Mouse (Mus musculus) G1E (cell line): ENCODE data around the gene Vps13d. TPM values are rescaled to one million over a fixed set of nuclear protein-coding genes. Genes with fewer than 3 reads are reported as not detected.

Experiments
- ATAC-seq: 2 replicates; pipeline ENCODE4 v1.8.0; 2016; ENCODE audit warnings: mild to moderate bottlenecking; ENCODE audit not compliant: insufficient number of reproducible peaks, poor library complexity, low FRiP score, severe bottlenecking; ENCODE audit errors: extremely low read depth
- DNase-seq: peaks from one replicate; pipeline ENCODE4 v3.0.0; 2012; ENCODE audit warnings: low spot score
- H3K27me3 ChIP-seq: 2 replicates; pipeline ENCODE4 v1.6.1; 2012; ENCODE audit warnings: mild to moderate bottlenecking, low read length, inconsistent platforms; ENCODE audit not compliant: insufficient read depth
- H3K36me3 ChIP-seq: replicated peaks from 2 replicates; pipeline ENCODE3; 2012; ENCODE audit warnings: mild to moderate bottlenecking, inconsistent platforms
- H3K4me1 ChIP-seq: 2 replicates; pipeline ENCODE4 v1.6.1; 2012; ENCODE audit warnings: low read depth, low read length, inconsistent platforms, mixed read lengths; ENCODE audit not compliant: insufficient read depth
- H3K4me3 ChIP-seq: 2 replicates; pipeline ENCODE4 v1.5.1; 2012; ENCODE audit warnings: low read depth, mild to moderate bottlenecking, inconsistent platforms, low read length, moderate library complexity, mixed read lengths
- H3K9me3 ChIP-seq: replicated peaks from 2 replicates; pipeline ENCODE4 v1.6.1; 2012; ENCODE audit warnings: inconsistent platforms
- CTCF ChIP-seq: IDR thresholded peaks from 2 replicates; pipeline ENCODE4 v1.5.1; 2012; ENCODE audit warnings: low read depth, low read length, inconsistent platforms, mixed read lengths
- GATA1 ChIP-seq: IDR thresholded peaks from 2 replicates; pipeline ENCODE4 v1.6.1; 2012; ENCODE audit warnings: borderline replicate concordance, low read length, inconsistent platforms, mixed read lengths
- GATA2 ChIP-seq: IDR thresholded peaks from 2 replicates; pipeline ENCODE4 v1.6.1; 2012; ENCODE audit warnings: low read depth, low read length, inconsistent platforms, borderline replicate concordance
- POLR2AphosphoS5 ChIP-seq: IDR thresholded peaks from 2 replicates; pipeline ENCODE4 v1.6.1; 2012; ENCODE audit warnings: low read depth, low read length, inconsistent platforms; ENCODE audit not compliant: insufficient replicate concordance
- TAL1 ChIP-seq: conservative IDR thresholded peaks from 2 replicates; pipeline ENCODE4 v1.6.1; 2012; ENCODE audit warnings: low read depth, low read length, inconsistent platforms, mixed read lengths
- polyA plus RNA-seq: library from polyadenylated mRNA; stranded (reverse); fragments of >175 nt; gene quantifications from 2 replicates; pipeline ENCODE4 v1.2.3, GENCODE M21; 2012
- total RNA-seq, 2 experiments: library from RNA; stranded (forward) in 1 of 2; stranded (reverse) in 1 of 2; fragments of 200-1000 nt in 1 of 2; fragments of >200 nt in 1 of 2; fragmentation: Nextera tagmentation in 1 of 2; gene quantifications; 2 replicates each; pipeline ENCODE4 v1.2.3; 2014 to 2017

Vps13d gene
- total and polyA plus RNA-seq, 3 experiments = 7.7 to 38.8 (median 34.7) TPM

DNA sequence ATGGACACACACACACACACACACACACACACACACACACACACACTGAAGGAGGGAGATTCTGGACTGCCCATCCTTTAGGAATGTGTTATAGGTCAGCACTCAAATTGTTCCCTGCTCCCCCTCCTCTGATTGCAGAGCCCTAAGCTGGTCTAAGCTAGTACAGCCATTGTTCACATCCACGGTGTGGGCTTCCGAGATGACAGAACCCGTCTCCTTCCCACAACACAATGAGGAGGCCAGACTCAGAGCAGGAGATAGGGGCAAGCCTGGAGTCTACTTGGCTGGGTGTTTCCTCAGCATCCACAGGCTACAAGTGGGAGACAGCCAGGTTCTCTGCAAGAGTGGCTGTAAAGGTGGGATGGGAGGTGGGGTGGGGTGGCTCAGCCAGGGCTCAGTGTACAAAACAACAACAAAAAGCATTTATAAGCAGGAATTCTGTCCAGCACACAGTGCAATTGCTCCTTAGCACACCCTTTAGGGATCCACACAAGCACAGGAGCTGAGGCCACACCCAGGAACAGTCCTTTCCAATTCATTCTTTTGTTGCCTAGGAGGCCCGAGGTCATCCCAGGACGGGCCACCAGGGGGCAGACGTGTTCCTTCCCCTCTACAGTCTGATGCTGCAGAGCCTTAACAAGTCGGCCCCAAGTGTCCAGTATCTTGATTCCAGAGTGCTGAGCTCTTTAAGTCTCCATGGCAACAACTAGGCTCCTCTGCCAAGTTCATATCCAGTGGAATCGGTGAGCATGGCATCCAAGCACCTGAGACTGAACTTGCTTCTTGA is 19.4 kb upstream of the Vps13d start:
- Histone ChIP-seq H3K4me1 (no peaks in the 10 kb centered on the region), H3K27me3 (no peaks in the 10 kb centered on the region), H3K9me3 (peaks cover 10% of the 10 kb centered on the region), H3K36me3 (no peaks in the 10 kb centered on the region), H3K4me3 (no peak overlapping the region)
- peak; percentile 52 for TF ChIP-seq CTCF
- TF ChIP-seq POLR2AphosphoS5 = no peak
- DNase-seq (peak; percentile 13), ATAC-seq (peak; percentile 65)

DNA sequence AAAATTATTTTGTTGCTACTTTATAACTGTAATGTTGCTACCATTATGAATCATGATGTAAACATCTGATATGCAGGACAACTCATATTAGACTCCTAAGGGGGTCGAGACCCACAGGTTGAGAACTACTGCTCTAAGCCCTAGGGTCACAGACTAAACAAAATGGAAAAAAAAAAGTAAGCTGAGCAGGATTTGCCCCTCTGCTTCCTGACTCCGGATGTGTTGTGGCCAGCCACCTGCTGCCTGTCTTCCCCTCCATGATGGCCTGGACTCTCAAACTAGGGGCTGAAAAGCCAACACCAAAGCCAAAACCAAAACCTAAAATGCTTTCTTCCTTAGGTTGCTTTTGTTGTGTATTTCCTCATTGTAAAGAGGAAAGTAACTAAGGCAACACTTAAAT is 16.3 kb upstream of the Vps13d start:
- Histone ChIP-seq H3K4me1 (no peaks in the 10 kb centered on the region), H3K9me3 (peaks cover 5% of the 10 kb centered on the region), H3K4me3 (no peak overlapping the region), H3K27me3 (no peaks in the 10 kb centered on the region), H3K36me3 (no peaks in the 10 kb centered on the region)
- ATAC-seq (no peak), DNase-seq (no peak)
- TF ChIP-seq POLR2AphosphoS5 (no peak), GATA1 (no peak), CTCF (no peak), TAL1 (no peak), GATA2 (no peak)

DNA sequence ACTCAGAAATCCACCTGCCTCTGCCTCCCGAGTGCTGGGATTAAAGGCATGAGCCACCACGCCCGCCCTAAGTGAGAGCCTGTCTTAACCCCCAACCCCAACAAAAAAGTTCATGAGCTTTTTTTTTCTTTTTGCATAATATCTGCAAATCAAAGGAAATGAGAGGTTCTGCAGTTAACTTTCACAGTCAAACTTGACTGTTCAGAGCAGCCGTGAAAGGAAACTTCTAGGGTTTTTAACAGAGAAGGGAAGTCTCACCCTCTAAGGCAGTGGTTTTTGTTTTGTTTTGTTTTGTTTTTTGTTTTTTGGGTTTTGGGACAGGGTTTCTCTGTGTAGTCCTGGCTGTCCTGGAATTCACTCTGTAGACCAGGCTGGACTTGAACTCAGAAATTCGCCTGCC is 15.8 kb upstream of the Vps13d start:
- DNase-seq (no peak), ATAC-seq (no peak)
- Histone ChIP-seq H3K9me3 (0 out of 2 replicates have a peak, but pooled peaks cover under 1% of the 10 kb centered on the region), H3K4me1 (no peaks in the 10 kb centered on the region), H3K4me3 (no peak overlapping the region), H3K36me3 (no peaks in the 10 kb centered on the region), H3K27me3 (no peaks in the 10 kb centered on the region)
- no peak for TF ChIP-seq CTCF
- no peak for TF ChIP-seq TAL1
- TF ChIP-seq POLR2AphosphoS5 = no peak
- TF ChIP-seq GATA2 = no peak
- TF ChIP-seq GATA1 = no peak

DNA sequence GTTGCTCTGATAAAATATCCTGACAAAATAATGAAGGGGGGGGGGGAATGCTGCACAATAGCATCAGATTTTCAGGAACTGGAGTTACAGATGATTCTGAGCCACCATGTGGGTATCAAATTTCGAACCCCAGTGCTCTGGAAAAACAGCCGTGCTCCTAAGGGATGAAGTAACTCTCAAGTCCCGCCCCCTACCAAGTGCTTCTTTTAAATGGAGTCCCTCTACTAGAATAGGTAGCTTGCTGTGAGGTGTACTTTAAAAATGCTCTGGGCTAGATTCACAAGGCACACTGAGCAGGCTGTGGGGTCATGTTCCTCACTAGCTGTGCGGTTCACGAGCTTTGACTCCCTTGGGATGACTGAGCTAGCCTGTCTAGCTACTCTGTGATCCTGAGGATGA is 14.9 kb upstream of the Vps13d start:
- Histone ChIP-seq H3K4me3 (no peak overlapping the region), H3K27me3 (no peaks in the 10 kb centered on the region), H3K9me3 (no peaks in the 10 kb centered on the region), H3K36me3 (no peaks in the 10 kb centered on the region), H3K4me1 (no peaks in the 10 kb centered on the region)
- DNase-seq (no peak), ATAC-seq (no peak)
- TF ChIP-seq POLR2AphosphoS5 (no peak), CTCF (no peak), GATA1 (no peak), TAL1 (no peak), GATA2 (no peak)

DNA sequence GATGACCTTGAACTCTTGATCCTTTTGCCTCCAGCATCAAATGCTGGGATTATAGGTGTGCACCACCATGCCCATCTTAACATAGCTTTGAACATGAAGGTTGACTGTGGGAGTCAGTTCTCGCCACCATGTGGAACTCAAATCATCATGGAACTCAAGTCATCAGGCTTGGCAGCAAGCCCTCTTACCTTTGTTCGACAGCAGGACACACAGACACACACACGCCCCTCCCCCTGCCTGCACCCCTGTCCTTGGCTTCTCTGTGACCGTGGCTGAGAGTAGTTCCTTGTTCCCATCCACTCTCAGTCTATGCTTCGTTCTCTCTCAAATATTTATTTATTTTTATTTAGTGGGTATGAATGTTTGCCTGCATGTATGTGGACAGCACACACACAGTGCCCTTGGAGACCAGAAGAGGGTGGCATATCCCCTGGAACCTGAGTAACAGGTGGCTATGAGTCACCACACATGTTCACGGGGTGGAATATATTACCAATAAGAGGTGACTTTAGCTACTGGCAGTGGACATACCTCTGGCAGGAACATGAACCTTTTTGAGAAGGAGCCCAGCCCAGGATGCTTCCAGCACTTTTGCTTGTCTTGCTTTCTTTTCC is 14.4 kb upstream of the Vps13d start:
- Histone ChIP-seq H3K36me3 (no peaks in the 10 kb centered on the region), H3K27me3 (no peaks in the 10 kb centered on the region), H3K4me3 (no peak overlapping the region), H3K9me3 (no peaks in the 10 kb centered on the region), H3K4me1 (no peaks in the 10 kb centered on the region)
- DNase-seq (no peak), ATAC-seq (no peak)
- TF ChIP-seq CTCF (no peak), GATA1 (no peak)

DNA sequence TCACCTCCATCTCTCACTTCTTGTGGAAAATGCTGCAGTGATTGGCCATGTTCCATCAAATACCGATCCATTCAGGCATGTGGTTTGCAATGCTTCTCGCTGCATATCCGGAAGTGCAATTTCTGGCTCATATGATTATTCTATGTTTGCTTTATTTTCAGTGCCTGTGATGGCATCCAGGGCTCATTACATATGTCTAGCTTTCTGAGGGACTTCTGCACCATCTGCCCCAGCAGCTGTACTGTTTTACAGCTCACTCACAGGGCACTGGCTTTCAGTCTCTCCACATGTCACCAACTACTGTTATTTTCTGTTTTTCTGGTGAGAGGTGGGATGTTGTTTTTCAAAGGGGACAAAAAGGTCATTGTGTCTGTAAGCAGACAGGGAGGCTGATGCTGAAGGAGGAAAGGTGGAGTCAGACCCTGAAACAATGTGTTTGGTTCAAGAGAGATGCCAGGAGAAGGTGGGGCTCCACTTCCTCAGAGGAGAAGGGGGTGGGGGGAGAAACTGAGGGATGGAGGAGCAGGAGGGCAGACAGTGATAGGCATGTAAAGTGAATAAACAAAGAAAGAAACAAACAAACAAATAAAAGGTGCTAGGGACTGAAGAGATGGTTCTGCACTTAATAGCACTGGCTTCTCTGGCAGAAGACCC is 13.0 kb upstream of the Vps13d start:
- Histone ChIP-seq H3K4me3 (no peak overlapping the region), H3K4me1 (no peaks in the 10 kb centered on the region), H3K27me3 (no peaks in the 10 kb centered on the region), H3K36me3 (no peaks in the 10 kb centered on the region), H3K9me3 (no peaks in the 10 kb centered on the region)
- DNase-seq (no peak), ATAC-seq (no peak)
- no peak for TF ChIP-seq GATA2
- TF ChIP-seq POLR2AphosphoS5 = no peak
- no peak for TF ChIP-seq TAL1
- no peak for TF ChIP-seq GATA1
- no peak for TF ChIP-seq CTCF
